Mouse (Mus musculus): ENCODE results near the gene Kif5c.

Gene Kif5c

DNA sequence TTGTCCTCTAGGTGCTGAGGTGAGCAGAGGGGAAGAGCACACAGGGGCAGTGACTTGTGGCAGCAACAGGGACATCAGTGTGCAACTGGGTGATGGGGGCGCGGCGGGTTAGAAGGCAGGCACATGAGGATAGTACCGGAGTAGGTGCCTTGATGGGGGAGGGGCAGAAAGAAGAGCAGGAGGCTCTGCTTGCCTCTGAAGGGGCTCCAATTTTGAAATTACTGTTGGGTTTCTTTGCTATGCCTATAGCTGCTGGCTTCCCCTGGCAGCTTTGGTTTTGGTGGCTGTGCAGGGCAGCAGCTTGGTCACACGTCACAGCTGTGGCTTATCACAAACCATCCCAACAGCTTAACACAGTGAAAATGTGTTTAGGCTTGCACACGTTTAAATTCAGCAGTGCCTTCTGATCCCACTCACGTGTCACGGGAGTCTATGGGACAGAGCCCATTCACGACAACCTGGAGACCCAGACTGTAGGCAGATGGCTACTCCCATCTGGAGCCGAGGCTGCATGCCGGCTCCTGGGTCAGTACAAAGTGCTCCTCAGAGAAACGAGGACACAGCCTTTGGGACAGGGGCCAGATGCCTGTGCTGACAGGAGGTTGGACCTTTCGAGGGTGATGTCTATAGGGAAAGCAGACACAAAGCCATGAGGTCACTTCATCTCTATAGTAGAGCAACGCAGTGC lies 126.1 kb downstream of the Kif5c start:
- DNase-seq (ENCODE audit: low read depth, low spot score) = no peak

DNA sequence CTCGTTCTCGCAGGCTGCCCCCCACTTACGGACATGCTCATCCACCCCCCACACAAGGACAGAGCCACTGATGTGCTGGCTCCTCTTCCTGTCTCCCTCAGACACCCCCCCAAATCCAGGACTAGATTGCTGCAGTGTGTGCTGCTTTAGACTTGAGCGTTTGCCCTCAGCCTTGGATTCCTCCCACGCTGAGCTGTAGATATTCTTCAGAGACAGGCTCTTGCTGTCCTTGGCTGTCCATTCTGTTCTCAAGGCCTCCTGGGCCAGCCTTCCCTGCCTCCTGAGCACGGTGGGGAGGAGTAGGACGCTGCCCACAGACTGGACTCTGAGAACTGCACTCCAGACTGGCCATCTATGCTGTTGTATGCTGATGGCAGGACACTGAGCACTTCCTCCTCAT lies 127.8 kb downstream of the Kif5c start:
- no peak for DNase-seq (ENCODE audit: low read depth, low spot score)

DNA sequence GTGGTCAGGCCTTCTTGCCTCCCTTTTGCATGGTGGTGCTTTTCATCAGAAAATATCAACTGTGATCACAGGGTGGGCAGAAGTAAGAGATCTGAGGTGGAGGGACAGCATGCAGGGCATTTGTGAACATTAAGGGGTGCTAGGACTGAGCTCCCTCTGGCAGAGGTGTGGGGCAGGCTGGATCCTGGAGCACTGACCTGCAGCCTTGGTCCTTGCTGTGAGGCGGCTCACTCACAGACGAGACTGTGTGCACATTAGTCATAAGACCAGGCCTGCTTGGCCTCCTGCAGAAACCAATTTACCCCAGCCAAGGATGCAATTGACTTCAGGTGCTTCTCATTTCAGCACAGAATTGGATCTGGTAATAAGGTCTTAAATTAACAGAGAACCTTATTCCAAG lies 128.6 kb downstream of the Kif5c start:
- no peak for DNase-seq (ENCODE audit: low read depth, low spot score)

DNA sequence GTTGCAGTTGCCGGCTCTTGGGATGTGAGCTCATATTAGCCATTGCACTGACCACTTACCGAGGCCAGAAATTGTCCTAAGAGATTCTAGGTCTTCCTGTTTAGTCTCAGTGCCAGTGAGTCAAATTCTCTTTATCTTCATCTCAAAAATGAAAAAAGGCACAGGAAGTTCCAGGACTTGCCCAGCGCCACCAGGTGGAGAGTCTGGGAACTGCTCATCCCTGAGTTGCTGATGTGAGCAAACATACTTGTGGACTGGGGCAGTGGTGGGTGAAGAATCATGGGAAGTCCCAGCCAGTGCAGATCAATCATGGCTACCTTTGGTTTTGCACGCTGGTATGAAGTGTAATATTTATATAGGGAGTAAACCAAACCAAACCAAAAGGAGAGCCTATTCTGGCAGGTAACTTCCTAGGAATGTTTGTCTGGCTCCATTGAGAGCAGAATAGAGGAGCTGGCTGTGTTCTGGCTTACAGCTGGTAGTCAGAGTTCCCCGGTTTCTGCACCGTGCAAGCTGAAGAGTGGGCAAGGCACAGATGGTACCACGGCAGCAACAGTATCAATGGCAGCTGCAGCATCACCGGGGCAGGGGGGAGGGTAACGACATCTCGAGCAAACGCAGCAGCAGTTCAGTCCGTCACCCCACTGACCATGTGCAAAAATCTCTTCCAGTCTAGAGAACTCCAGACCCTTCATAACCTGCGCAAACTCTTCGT lies 129.7 kb downstream of the Kif5c start:
- peak; percentile 33 for DNase-seq (ENCODE audit: low read depth, low spot score)

DNA sequence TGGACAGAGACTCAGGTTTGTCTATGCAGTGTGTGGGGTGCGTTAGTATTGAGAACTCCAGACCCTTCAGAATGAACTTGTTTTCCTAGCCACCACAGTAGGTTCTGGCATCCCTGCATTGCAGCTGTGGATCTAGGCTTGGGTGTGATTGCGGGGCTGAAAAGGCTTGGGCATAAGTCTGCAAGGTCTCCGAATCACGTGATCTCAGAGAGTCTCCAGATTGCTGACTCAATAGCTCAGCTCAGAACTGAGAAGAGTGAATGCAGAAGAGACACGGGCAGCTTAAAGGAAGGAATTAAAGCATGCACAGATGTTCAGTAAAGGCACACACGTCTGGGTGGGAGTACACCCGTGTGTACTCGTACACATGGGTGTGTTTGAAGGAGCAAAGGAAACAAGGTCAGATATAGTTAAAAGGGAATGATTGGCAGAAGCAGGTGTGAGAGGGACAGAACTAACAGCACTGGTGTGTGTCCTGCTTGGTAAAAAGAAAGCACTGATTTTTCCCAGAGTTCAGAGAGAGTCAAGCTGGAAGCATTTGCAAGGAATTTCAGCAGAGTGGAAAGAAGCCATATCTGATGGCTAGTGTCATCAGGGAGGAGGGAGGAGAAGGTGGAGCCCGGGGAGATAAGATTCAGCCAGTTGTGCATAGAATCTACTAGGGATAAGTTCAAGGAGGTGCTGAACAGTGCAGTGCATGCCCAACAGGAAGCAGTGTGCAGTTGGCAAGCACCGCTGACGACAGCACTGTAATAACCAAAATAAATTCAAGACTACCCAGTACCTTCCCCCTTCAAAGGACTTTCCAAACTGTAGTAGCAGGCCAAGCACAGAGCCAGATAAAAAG lies 130.9 kb downstream of the Kif5c start:
- no peak for DNase-seq (ENCODE audit: low read depth, low spot score)

DNA sequence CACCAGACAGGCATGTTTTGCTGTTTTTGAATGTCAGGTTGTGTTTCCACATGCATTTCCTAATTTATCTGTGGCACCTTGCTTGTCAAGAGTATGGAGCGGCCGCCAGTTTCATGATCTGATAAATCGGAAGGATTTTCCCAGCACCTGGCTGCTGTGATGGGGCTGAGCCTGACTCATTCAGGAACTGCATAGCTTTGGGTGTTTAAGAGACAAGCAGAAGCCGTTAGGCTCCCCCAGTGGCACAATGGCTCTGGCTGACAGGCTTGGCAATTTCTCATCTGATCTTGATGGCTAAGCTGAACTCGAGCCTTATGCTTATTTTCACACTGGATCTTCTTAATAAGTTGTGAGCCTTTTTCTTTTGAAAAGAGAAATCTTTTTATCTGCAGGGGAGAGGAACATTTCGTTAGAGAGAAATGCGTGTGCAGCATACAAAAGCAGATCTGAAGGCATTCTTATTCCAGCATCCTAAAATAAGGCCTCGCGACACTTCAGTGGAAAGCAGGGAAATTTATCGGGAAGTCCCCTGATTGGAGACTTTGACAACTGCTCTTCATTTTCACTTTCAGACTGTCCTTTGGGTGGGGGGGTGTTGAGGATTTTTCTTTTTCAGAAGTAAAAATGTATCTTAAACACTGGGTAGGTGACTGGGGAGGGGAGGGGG lies 132.6 kb downstream of the Kif5c start:
- DNase-seq (ENCODE audit: low read depth, low spot score) = no peak

DNA sequence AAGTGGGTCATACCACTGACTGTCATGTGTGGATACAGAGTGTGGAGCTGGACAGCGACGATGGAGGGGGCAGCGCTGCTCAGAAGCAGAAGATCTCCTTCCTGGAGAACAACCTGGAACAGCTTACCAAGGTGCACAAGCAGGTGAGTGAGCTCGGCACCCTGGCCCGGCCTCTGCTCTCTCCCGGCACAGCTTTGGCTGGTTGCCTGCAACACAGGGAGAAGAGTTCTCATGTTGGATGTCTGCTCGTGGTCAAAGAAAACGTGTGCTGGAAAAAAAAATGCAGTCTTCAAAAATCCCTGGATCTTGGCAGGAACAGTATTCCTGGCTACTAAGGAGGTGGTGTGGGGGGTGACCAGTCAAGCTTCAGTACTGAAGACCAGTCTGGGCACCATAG lies 133.1 kb downstream of the Kif5c start:
- DNase-seq (ENCODE audit: low read depth, low spot score) = no peak

DNA sequence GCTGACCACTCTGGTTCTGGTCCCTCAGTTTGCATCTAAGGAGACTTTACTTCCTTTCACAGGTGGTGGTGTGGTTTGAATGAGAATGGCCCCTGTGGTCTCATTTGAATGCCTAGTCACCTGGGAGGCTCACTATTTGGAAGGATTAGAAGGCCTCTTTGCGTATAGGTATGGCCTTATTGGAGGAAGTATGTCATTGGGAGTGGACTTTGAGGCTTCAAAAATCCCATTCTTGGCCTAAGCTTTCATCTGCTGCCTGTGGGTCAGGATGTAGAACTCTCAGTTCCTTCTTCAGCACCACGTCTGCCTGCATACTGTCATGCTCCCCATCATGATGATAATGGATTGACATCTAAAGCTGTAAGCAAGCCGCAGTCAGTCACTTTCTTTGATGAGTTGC lies 134.0 kb downstream of the Kif5c start:
- no peak for DNase-seq (ENCODE audit: low read depth, low spot score)

DNA sequence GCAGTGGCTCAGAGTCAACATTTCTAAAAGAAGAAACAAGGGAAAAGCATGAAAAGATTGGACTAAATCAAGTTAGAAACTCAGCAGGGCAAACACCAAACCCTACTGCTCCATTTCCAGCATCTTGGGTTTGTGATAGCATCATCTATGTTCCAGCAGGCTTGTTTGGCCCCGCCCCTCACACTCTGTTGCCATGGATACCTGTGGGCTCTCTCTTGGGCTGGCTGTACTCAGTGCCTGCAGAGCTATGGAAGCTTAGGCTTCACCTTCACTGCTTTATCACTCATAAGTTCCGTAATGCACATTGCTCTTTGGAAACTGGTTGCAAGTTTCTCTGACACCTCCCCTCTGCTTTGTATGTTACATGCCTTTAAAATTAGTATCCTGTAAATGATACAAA lies 136.0 kb downstream of the Kif5c start:
- DNase-seq (ENCODE audit: low read depth, low spot score) = peak; percentile 27

DNA sequence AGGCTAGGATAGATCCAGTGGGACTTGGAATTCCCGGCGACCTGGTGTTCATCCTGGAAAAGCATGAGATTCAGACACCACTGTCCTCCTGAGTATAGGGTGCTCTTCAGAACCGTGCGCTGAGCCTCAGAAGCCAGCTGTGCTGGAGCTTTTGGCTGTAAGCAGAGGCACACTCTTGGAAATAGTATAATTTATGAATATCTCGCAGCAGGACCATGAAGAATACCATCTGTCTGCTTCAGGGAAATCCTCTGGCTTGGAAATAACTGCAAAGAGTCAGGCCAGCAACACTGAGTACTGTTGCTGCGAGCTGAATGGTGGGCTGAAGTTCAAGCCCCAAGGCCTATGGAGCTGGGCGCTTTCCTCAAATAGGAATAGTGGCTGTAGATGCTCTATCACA lies 138.5 kb downstream of the Kif5c start:
- no peak for DNase-seq (ENCODE audit: low read depth, low spot score)

DNA sequence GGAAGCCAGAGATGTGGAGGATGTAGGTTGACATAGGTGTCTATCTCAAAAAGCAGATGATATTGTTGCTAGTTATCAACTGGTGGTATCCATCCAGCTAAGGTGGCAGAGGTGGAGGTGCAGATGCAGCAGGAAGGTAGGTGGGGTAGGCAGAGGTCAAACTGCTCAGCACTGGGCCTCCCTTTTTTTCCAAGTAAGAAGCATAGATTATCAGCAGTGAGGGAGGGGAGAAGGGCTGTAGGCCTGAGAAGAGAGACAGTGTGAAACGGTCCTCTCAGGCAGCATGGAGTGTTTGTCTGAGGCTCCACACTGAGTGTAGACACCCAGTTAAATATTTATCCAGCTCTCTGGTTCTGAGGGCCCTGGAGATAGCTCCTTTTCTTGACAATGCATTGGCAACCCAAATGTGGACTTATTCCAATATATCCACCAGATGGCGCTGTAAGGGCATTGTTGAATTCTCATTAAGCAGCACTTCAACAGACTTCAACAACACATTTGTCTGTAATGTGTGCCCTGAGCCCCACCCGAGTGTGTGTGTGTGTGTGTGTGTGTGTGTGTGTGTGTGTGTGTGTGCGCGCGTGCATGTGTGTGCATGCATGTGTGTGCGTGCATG lies 145.3 kb downstream of the Kif5c start:
- DNase-seq (ENCODE audit: low read depth, low spot score) = peak; percentile 84

DNA sequence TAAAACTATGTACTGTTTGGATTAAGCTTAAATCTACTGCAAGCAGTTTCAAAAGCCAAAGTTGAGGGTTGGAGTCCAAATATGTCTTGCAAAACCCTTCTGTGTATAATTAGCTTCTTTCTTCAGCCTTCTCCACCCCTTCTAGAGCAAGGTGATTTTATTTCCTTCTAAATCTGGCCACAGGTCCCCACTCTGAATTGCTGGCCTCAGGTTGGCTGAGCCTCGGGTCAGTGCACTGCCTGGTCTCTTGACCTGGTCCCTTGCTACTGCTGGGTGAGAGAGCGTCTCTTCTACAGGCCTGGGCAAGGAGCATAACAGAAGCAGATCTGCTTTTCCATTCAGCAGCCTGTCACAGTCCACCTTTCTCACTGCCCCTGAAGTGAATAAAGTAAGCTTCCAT lies 149.8 kb downstream of the Kif5c start:
- DNase-seq (ENCODE audit: low read depth, low spot score) = no peak

DNA sequence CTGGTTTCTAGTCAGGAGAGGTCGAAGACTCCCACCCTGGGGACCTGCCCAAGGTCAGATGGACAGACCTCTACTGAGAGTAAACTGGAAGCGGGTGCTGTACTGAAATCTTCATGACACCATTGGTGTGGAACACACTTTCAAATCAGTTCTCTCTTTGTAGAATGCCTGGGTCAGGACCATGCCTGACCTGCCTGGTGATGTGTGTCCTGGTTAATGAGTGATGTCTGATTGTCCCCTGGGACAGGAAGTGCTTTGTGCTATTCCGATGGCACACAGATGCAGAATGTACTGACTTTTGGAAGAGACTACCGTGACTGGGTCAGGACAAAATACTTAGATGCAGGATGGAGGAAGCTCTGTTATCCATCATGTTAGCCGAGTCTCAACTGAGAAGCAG lies 151.3 kb downstream of the Kif5c start:
- DNase-seq (ENCODE audit: low read depth, low spot score) = no peak

DNA sequence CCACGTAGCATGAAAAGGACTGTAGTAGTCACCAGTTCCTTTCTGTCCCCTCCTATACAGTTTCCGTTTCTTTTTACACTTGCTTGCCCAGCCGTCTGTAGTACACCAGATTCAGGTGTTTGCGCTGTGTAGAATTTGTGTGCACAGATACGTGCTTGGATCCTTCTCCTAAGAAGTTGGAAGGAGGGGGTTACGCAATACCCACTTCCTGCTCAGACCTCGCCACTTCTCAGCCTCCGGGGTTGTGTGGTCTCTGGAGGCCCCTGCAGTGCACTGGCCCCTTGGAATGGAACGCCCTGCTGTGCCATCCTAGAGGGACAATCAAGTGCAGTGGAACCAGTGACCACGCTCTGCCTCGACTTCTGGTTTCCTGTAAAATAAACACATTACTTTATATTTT lies 152.1 kb downstream of the Kif5c start:
- DNase-seq (ENCODE audit: low read depth, low spot score) = no peak

DNA sequence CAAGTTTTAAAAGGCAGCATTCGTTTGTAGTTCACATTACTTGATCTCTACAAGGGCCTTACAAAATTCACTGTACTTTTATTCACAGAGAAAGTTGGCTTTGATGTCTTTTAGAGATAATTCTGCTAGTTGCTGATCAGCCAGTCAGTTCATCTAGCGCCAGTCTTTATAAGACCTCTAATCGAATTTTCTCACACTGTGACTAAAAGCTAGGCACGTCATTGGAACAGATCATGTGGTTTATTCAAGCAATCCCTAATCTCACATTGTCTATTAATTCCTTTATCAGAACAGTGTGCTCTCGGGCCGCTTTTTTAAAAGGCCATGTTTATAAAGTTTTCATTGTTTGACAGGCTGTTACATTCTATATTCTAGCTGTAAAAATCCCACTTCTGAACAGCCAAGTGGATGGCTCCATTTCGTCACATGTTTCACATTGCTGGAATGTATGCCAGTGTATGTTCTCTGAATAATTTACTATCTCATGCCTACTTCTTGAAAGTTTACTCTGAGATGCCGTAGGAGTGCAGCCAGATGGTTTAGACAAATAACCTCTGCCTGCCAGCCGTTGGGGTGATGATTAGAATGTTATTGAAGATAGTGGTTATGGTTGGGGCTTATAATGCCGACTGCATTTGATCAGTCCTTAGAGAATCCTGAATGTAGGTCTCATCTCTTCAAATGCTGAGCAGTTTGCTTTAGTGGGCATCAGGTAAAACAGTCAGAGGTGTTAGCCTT lies 154.3 kb downstream of the Kif5c start:
- no peak for DNase-seq (ENCODE audit: low read depth, low spot score)

DNA sequence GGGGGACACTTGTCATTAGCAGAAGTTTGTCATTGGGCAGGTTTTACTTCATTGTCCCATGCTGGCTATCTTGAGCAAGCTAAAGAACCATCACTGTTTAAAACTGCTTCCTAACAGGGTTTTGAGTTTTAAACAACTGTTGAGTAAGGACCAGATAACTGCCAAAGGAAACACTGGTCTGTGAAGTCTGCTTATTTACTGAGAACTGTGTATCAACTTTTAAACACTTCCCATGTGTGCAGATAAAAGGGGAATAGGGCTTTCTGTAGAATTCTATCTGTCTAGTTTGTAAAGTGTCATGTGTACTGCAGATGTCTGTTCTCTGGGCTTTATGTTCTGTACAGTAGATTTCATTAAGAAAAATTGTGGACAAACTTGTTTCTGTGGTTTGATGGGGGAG lies 155.1 kb downstream of the Kif5c start:
- no peak for DNase-seq (ENCODE audit: low read depth, low spot score)

DNA sequence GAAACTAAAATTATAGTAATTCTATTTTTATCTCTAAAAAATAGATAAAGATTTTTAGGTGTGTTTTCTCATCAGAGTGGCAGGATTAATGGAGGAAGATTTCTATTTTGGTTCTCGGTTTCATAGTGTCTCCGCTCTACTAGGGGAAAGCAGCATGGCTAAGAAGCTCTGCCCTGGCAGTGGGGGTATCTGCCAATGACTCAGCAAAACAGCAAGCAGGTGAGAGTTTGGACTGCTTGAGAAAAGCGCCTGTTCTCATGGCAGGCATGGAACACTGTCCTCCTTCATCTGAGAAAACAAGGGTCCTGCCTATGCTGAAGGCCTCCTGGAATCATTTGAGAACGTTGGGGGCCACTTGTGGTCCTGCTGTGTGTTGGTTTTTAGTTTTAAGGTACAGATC lies 156.1 kb downstream of the Kif5c start:
- DNase-seq (ENCODE audit: low read depth, low spot score) = no peak

DNA sequence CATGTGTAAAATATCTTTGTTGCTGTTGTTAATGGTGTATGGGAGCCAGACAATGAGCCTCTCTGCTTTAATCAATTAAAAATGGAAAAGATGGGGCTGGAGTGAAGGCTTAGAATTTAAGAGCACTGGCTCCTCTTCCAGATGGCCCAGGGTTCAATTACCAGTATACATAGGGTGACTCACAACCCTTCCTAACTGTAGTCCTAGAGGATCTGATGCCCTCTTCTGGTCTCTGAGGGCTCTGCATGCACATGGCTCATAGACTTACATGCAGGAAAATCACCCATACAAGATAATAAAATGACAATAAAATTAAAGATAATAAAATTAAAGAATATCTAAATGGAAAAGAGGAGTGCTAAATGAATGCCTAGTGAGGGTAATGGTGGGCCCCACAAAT lies 156.6 kb downstream of the Kif5c start:
- no peak for DNase-seq (ENCODE audit: low read depth, low spot score)

DNA sequence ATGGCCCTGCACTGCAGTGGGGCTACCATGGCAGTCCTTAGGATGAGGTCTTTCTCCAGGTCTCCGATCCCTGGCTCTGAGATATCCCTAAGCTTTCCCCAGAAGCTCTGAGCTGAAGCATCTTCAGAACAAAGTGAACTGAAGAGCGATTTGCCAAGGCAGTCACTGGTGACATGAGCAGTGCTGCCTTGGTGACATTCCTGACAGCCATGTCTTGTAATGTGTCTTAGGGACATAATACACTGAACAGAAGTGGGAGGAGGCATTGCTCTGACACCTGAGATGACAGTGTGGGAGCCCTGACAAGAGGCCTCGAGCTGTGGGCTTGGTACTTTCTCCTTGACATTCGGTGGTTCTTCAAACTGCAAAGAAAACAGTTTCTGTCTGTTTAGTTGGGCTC lies 157.3 kb downstream of the Kif5c start:
- no peak for DNase-seq (ENCODE audit: low read depth, low spot score)

DNA sequence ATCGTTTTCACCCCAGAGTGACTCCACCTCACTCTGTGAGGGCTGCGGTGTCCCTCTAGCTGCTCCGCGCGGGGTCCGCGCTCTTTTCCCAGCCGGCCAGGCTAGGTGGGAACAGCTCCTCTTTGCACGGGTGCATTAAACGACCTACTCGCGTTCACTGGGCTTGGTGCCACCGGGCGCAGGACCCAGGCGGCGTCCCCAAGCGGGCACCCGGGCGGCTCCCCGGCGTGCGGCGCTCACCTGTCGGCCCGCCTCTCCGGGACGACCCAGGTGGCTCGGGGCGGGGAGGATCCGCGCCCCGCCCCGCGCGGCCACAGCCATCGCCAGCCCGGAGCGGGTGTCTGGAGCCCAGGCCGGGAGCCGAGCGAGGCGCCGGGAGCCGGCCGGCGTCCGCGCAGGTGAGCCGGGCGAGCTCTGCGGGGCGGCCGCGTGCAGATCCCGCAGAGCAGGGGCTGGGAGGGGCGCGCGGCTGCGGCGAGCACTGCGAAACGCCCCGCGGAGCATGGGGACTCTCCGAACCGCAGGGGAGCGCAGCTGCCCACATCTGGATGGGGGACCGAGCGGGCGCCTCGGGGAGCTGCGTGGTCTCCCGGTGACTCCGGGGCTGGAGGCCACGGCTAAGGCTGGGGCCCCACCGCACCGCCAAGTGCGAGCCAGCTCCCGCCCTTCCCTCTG lies 168.4 kb downstream of the Kif5c start, which contains the start of gene Lypd6b:
Lypd6b (plus strand) TSS at position 313 of the 675 bp plus-strand sequence.
- no peak for DNase-seq (ENCODE audit: low read depth, low spot score)

All from forelimb bud, embryonic 11.5 days (tissue).